Mouse (Mus musculus) intestine, postnatal 0 days (tissue): ENCODE results near the gene Elmo3. TPM values are rescaled to one million over a fixed set of nuclear protein-coding genes. Genes with fewer than 3 reads are reported as not detected.
A peak's percentile ranks its signal among the peaks of the same experiment; 100 is the strongest.
"Not testable (repeated sequence)": the region's sequence is repeated elsewhere in the genome, so short reads cannot be mapped to it uniquely, and the experiment has no call there.

Experiments
- ATAC-seq: fragments of 200-750 bp; cut with Nextera tagmentation; 2 replicates; pipeline ENCODE4 v1.8.0; 2017; ENCODE audit warnings: mild to moderate bottlenecking, moderate TSS enrichment, moderate library complexity
- H3K27ac ChIP-seq: fragments of 300-500 bp; sonication (generic); 2 replicates; pipeline ENCODE4 v1.5.1; 2014; ENCODE audit warnings: mild to moderate bottlenecking, low read depth, low read length, moderate library complexity
- H3K27me3 ChIP-seq: fragments of 300-500 bp; sonication (generic); replicated peaks from 2 replicates; pipeline ENCODE4 v1.6.1; 2014; ENCODE audit warnings: low read length, mixed read lengths; ENCODE audit not compliant: control insufficient read depth, insufficient read depth
- H3K36me3 ChIP-seq: fragments of 300-500 bp; sonication (generic); 2 replicates; pipeline ENCODE4 v1.6.1; 2014; ENCODE audit warnings: mild to moderate bottlenecking, moderate library complexity; ENCODE audit not compliant: control insufficient read depth, insufficient read depth
- H3K4me1 ChIP-seq: fragments of 300-500 bp; sonication (generic); replicated peaks from 2 replicates; pipeline ENCODE4 v1.6.1; 2014; ENCODE audit warnings: antibody characterized with exemption, low read length, mixed read lengths; ENCODE audit not compliant: control insufficient read depth, insufficient read depth
- H3K4me2 ChIP-seq: fragments of 300-500 bp; sonication (generic); replicated peaks from 2 replicates; pipeline ENCODE4 v1.6.1; 2014; ENCODE audit warnings: low read depth, mild to moderate bottlenecking, moderate library complexity
- H3K4me3 ChIP-seq: fragments of 300-500 bp; sonication (generic); 2 replicates; pipeline ENCODE4 v1.5.1; 2014; ENCODE audit warnings: low read depth, low read length
- H3K9ac ChIP-seq: fragments of 300-500 bp; sonication (generic); 2 replicates; pipeline ENCODE4 v1.6.1; 2014; ENCODE audit warnings: mild to moderate bottlenecking, low read depth, low read length
- H3K9me3 ChIP-seq: fragments of 300-500 bp; sonication (generic); 2 replicates; pipeline ENCODE4 v1.6.1; 2016; ENCODE audit warnings: mixed run types; ENCODE audit not compliant: control insufficient read depth
- CTCF ChIP-seq: sonication (generic); IDR thresholded peaks from 2 replicates; pipeline ENCODE4 v1.5.1; 2016; ENCODE audit warnings: low read depth, mild to moderate bottlenecking, control low read depth, antibody characterized with exemption, moderate library complexity
- WGBS: fragments of 180-500 bp; shearing (Covaris S2); extraction: QIAGEN DNeasy Blood & Tissue Kit; methylation state at CpG from one replicate; pipeline ENCODE4 v1.1.7; 2014; 5-methylcytosine and 5-hydroxymethylcytosine counted together
- polyA plus RNA-seq: library from polyadenylated mRNA; unstranded; fragments of >200 nt; fragmentation: Nextera tagmentation; extraction: Ambion mirVana; gene quantifications from 2 replicates; pipeline ENCODE4 v1.2.1, GENCODE M21; 2015

Gene Elmo3
- polyA plus RNA-seq, 1 experiment from 2014 or later, result 34.2 TPM

DNA sequence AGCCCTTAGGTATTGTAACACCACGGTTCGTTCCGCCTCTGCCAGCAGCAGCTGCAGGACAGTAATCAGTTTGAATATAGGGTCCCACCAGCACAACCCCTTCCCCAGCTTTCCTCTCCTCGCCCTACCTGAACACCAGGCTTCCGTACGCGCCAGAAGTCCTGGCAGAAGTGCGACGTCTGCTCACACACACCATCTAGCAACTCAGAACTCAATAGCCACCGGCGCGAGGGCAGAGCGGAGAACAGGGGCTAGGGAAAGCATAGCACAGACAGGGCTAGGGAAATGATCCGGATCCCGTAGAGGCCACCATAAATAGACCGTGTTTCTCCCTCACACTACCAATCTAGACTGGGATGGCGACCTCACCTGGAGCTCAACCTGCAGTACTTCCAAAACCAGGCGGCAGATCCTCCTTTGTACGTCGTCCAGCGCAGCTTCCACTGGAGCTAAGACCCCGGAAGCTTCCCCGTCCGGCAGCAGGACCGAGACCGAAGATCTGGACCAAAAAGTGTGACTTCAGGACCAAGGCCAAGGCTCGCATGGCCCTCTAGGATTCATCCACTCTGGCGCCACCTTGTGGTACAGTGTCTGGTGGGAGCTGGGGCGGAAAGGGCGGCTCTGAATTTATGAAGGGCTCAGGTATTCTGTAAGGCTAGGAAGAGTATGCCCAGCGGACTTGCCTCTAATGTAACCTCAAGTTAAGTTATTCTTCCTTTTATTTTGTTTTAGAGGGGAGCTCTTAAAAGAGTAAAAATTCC, 14.7 kb upstream of the Elmo3 start:
- H3K4me3 ChIP-seq, result peak overlapping the region; percentile 64
- ATAC-seq, result no peak
- no peak overlapping the region for H3K9ac ChIP-seq
- H3K27ac ChIP-seq, result no peak overlapping the region
- H3K36me3 ChIP-seq, result no peaks in the 10 kb centered on the region
- peak overlapping the region; percentile 88 for H3K4me2 ChIP-seq
- TF ChIP-seq CTCF, result peak; percentile 97
- no peaks in the 10 kb centered on the region for H3K9me3 ChIP-seq
- H3K4me1 ChIP-seq, result peaks cover 13% of the 10 kb centered on the region; the same call in 1 of the 2 replicates
- WGBS, result 11% methylated on average over 31 of the region's 31 CpGs
- peaks cover 12% of the 10 kb centered on the region for H3K27me3 ChIP-seq

DNA sequence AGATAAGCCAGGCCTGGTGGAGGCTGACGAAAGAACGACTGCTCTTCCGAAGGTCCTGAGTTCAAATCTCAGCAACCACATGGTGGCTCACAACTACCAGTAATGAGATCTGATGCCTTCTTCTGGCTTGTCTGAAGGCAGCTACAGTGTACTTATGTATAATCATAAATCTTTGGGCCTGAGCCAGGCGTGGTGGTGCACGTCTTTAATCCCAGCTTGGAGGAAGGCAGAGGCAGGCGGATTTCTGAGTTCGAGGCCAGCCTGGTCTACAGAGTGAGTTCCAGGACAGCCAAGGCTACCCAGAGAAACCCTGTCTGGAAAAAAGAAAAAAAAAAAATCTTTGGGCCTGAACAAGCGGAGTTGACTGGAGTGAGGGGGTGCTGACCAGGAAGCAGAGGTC, 14.0 kb upstream of the Elmo3 start:
- Histone ChIP-seq H3K27me3 (peaks cover 12% of the 10 kb centered on the region), H3K4me1 (peaks cover 13% of the 10 kb centered on the region; the same call in 1 of the 2 replicates)
- not testable (repeated sequence) for H3K27ac ChIP-seq, H3K36me3 ChIP-seq, H3K4me3 ChIP-seq, H3K9me3 ChIP-seq, H3K9ac ChIP-seq, H3K4me2 ChIP-seq, ATAC-seq
- 77% methylated on average over 8 of the region's 8 CpGs for WGBS

DNA sequence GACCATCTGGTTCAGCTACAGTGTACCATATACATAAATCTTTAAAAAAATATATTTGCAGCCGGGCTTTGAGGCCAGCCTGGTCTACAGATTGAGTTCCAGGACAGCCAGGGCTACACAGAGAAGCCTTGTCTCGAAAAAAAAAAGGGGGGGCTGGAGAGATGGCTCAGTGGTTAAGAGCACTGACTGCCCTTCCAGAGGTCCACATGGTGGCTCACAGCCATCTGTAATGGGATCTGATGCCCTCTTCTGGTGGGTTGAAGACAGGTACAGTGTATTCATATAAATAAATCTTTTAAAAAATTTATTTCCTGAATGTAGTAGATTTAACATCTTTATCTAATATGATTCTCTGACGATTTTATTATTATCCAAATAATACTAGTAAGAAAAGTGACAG, 13.6 kb upstream of the Elmo3 start:
- H3K27ac ChIP-seq, result not testable (repeated sequence)
- peak; percentile 39; the same call in 1 of the 2 replicates for TF ChIP-seq CTCF
- 68% methylated on average over 3 of the region's 3 CpGs for WGBS

DNA sequence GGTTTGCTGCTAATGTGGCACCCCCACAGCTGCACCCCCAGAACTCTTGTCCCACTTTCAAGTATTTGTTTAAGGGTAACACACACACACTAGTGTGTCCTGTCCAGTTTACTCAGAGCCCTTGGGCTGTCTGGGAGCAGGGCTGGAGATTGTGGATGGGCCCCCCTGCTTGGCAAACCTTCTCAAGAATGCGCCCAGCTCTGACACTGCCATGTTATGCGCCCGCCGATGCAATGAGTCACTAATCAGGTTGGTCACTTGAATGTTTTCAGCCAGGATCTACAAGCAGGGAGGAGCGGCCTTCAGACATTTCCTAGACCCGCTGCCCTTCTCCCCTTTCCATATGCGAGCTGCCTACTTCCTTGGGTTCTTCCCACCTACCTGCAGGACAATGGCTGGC, 12.9 kb upstream of the Elmo3 start:
- no peak for ATAC-seq

More for the DNA sequence above, 13.6 kb upstream of the Elmo3 start:
- Histone ChIP-seq H3K27me3 (peaks cover 12% of the 10 kb centered on the region), H3K4me1 (peaks cover 13% of the 10 kb centered on the region; the same call in 1 of the 2 replicates)
- not testable (repeated sequence) for H3K9me3 ChIP-seq, H3K9ac ChIP-seq, H3K4me3 ChIP-seq, H3K36me3 ChIP-seq, H3K4me2 ChIP-seq, ATAC-seq

DNA sequence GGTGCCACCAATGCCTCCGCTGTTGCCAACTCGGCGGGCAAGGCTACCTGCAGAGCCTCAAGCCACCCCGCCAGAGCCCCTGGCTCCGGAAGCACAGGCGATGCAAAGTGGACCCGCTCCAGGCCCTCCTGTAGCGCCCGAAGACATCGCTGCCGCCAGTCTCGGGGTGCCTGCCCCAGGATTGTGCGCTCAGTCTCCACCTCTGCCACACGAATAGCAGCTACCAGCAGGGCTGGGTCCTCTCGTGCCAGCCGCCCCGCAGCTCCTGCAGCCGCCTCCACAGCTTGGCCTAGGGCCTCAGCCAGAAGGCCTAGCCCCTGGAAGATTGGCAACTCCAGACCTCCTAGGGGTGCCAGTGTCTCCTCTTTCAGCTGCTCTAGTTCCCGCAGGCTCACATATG, 12.0 kb upstream of the Elmo3 start:
- 76% methylated on average over 19 of the region's 19 CpGs for WGBS
- Histone ChIP-seq H3K36me3 (no peaks in the 10 kb centered on the region), H3K9ac (no peak overlapping the region), H3K4me2 (no peak overlapping the region), H3K4me3 (no peak overlapping the region), H3K27me3 (peaks cover 12% of the 10 kb centered on the region), H3K27ac (no peak overlapping the region), H3K4me1 (peaks cover 13% of the 10 kb centered on the region), H3K9me3 (no peaks in the 10 kb centered on the region)
- ATAC-seq, result no peak
- no peak for TF ChIP-seq CTCF

More for the DNA sequence above, 12.9 kb upstream of the Elmo3 start:
- 78% methylated on average over 7 of the region's 7 CpGs for WGBS
- no peak overlapping the region for H3K9ac ChIP-seq
- H3K27me3 ChIP-seq, result peaks cover 12% of the 10 kb centered on the region
- no peak overlapping the region for H3K4me2 ChIP-seq
- H3K27ac ChIP-seq, result no peak overlapping the region
- peaks cover 13% of the 10 kb centered on the region for H3K4me1 ChIP-seq
- TF ChIP-seq CTCF, result no peak
- H3K9me3 ChIP-seq, result no peaks in the 10 kb centered on the region
- no peak overlapping the region for H3K4me3 ChIP-seq
- H3K36me3 ChIP-seq, result no peaks in the 10 kb centered on the region

DNA sequence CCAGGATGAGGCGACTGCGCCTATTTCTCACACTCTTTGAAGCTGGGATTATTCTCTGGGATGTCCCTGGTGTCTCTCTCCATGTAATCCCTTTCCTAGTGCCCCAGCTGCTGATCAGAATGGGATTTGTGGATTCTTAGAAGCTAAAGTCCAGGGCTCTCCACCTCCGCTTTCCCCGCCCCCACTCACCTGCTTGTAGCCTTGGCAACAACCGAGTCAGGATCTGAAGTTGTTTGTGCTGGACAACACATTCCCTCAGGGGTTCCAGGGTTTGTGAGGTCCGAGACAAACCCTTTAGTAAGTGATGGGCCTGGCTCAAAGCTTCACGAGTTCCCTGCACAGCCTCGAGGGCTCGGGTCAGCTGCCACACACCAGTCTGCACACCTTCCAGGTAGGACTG, 10.6 kb upstream of the Elmo3 start:
- no peak for TF ChIP-seq CTCF
- H3K27ac ChIP-seq, result no peak overlapping the region
- H3K27me3 ChIP-seq, result peaks cover 11% of the 10 kb centered on the region
- ATAC-seq, result no peak
- no peak overlapping the region for H3K9ac ChIP-seq
- WGBS, result 67% methylated on average over 9 of the region's 9 CpGs
- H3K9me3 ChIP-seq, result no peaks in the 10 kb centered on the region
- H3K36me3 ChIP-seq, result no peaks in the 10 kb centered on the region
- H3K4me2 ChIP-seq, result peak overlapping the region; percentile 33; the same call in 1 of the 2 replicates
- no peak overlapping the region for H3K4me3 ChIP-seq
- H3K4me1 ChIP-seq, result peaks cover 12% of the 10 kb centered on the region
